23 mouse cellular contexts compared by ENCODE assay signal in genomic region chr9:102979956-102980355, GRCm38 (mm10). TPM values are rescaled to one million over a fixed set of nuclear protein-coding genes. Genes with fewer than 3 reads are reported as not detected.
DNase-seq lines count a peak whose midpoint lies in the region; ATAC-seq lines count a peak whose summit lies in the region.
"Had no signal": no experiment of that assay in that cellular context is flagged by ENCODE, and none has a peak within 500 bp of the region (broad histone marks: within the 10 kb centered on the region; RNA-seq: fewer than 3 reads in every experiment).

No protein-coding gene starts in this region.

- H3K27me3 ChIP-seq in kidney, embryonic 14.5 days (ENCODE audit: control insufficient read depth, insufficient read depth, low read length), result no peaks in the 10 kb centered on the region
- no peaks in the 10 kb centered on the region for H3K27me3 ChIP-seq in liver, embryonic 11.5 days (replicated peaks; ENCODE audit: control insufficient read depth, insufficient read depth, low read length)
- no peaks in the 10 kb centered on the region for H3K27me3 ChIP-seq in midbrain, embryonic 16.5 days (ENCODE audit: control insufficient read depth, insufficient read depth, low read depth, low read length)
- H3K27me3 ChIP-seq: forebrain, embryonic 15.5 days; hindbrain, embryonic 15.5 days; neural tube, embryonic 12.5 days; Patski had no signal

- H3K27ac ChIP-seq in kidney, embryonic 14.5 days (ENCODE audit: low read depth, low read length), result no peak overlapping the region
- H3K27ac ChIP-seq in liver, embryonic 11.5 days (ENCODE audit: low read depth, low read length), result no peak overlapping the region
- no peak overlapping the region for H3K27ac ChIP-seq in midbrain, embryonic 16.5 days (ENCODE audit: low read length)
- H3K27ac ChIP-seq: forebrain, embryonic 15.5 days; hindbrain, embryonic 15.5 days; limb, embryonic 12.5 days; neural tube, embryonic 12.5 days had no signal

- no peak overlapping the region for H3K9ac ChIP-seq in kidney, embryonic 14.5 days (ENCODE audit: low read depth, low read length)
- H3K9ac ChIP-seq in liver, embryonic 11.5 days (ENCODE audit: low read depth, low read length), result no peak overlapping the region
- H3K9ac ChIP-seq in midbrain, embryonic 16.5 days (ENCODE audit: low read depth, low read length), result no peak overlapping the region
- H3K9ac ChIP-seq: forebrain, embryonic 15.5 days; heart, embryonic 12.5 days; hindbrain, embryonic 15.5 days; limb, embryonic 12.5 days; neural tube, embryonic 12.5 days had no signal

- no peak for ATAC-seq in kidney, embryonic 14.5 days (ENCODE audit: low FRiP score, low TSS enrichment)
- ATAC-seq in liver, embryonic 11.5 days (replicated peaks; ENCODE audit: low FRiP score), result peak; percentile 53; the same call in 1 of the 2 replicates
- ATAC-seq in midbrain, embryonic 16.5 days, result no peak
- ATAC-seq: activated CD4-positive, CD25-positive, alpha-beta regulatory T cell, adult 4 months; CD4-positive, CD25-positive, alpha-beta regulatory T cell, adult 4 months; forebrain, embryonic 15.5 days; lung, postnatal 0 days; Patski had no signal

- H3K4me1 ChIP-seq in kidney, embryonic 14.5 days (ENCODE audit: control insufficient read depth, insufficient read depth, low read length), result peaks cover 8% of the 10 kb centered on the region
- H3K4me1 ChIP-seq in liver, embryonic 11.5 days (replicated peaks; ENCODE audit: control insufficient read depth, insufficient read depth, low read length), result peaks cover 2% of the 10 kb centered on the region; the same call in 1 of the 2 replicates
- no peaks in the 10 kb centered on the region for H3K4me1 ChIP-seq in midbrain, embryonic 16.5 days (ENCODE audit: control insufficient read depth, insufficient read depth, low read length)
- H3K4me1 ChIP-seq: forebrain, embryonic 15.5 days; neural tube, embryonic 12.5 days had no signal

- no peaks in the 10 kb centered on the region for H3K9me3 ChIP-seq in kidney, embryonic 14.5 days (ENCODE audit: control insufficient read depth, low read length)
- H3K9me3 ChIP-seq in liver, embryonic 11.5 days (ENCODE audit: control insufficient read depth, low read length), result no peaks in the 10 kb centered on the region
- H3K9me3 ChIP-seq in midbrain, embryonic 16.5 days (replicated peaks; ENCODE audit: control insufficient read depth, low read length, poor library complexity, severe bottlenecking), result no peaks in the 10 kb centered on the region
- H3K9me3 ChIP-seq: forebrain, embryonic 15.5 days; heart, embryonic 12.5 days; hindbrain, embryonic 15.5 days; limb, embryonic 12.5 days; neural tube, embryonic 12.5 days had no signal

- DNase-seq in kidney, adult 18-20 months, result peak; percentile 44
- DNase-seq in kidney, postnatal 14 days, result peak; percentile 30
- peak; percentile 38 for DNase-seq in liver, embryonic 11.5 days (ENCODE audit: low spot score)
- DNase-seq in yolk sac, embryonic 10.5 days (ENCODE audit: low spot score), result peak; percentile 77
- no peak for DNase-seq in lung, adult 18-20 months
- no peak for DNase-seq in gastrocnemius, postnatal 36 days
- DNase-seq: adrenal gland, postnatal 25 days; cerebellum, adult 11 months; embryo, embryonic 11 days; thymus, postnatal 36 days had no signal

- H3K36me3 ChIP-seq in kidney, embryonic 14.5 days (ENCODE audit: control insufficient read depth, insufficient read depth, low read length), result no peaks in the 10 kb centered on the region
- no peaks in the 10 kb centered on the region for H3K36me3 ChIP-seq in liver, embryonic 11.5 days (ENCODE audit: control insufficient read depth, insufficient read depth, low read length)
- no peaks in the 10 kb centered on the region for H3K36me3 ChIP-seq in midbrain, embryonic 16.5 days (ENCODE audit: control insufficient read depth, insufficient read depth, low read length)
- H3K36me3 ChIP-seq: forebrain, embryonic 15.5 days; heart, embryonic 12.5 days; hindbrain, embryonic 15.5 days; limb, embryonic 12.5 days; neural tube, embryonic 12.5 days had no signal

- no peak overlapping the region for H3K4me3 ChIP-seq in kidney, embryonic 14.5 days (ENCODE audit: low read length)
- H3K4me3 ChIP-seq in liver, embryonic 11.5 days (ENCODE audit: low read depth, low read length), result no peak overlapping the region
- H3K4me3 ChIP-seq in midbrain, embryonic 16.5 days (ENCODE audit: low read depth, low read length), result no peak overlapping the region
- H3K4me3 ChIP-seq: forebrain, embryonic 15.5 days; heart, embryonic 12.5 days; hindbrain, embryonic 15.5 days; limb, embryonic 12.5 days; neural tube, embryonic 12.5 days had no signal

- 66% methylated on average over 10 of the region's 10 CpGs for WGBS in kidney, embryonic 14.5 days
- WGBS in liver, embryonic 11.5 days, result 53% methylated on average over 10 of the region's 10 CpGs
- 64% methylated on average over 10 of the region's 10 CpGs for WGBS in midbrain, embryonic 16.5 days

- intact Hi-C loops in gastrocnemius, postnatal 36 days (cut with DNase I), result no loop called here

- no peak overlapping the region for H3K4me2 ChIP-seq in kidney, embryonic 14.5 days (replicated peaks; ENCODE audit: low read depth, low read length)
- no peak overlapping the region for H3K4me2 ChIP-seq in liver, embryonic 11.5 days
- H3K4me2 ChIP-seq in midbrain, embryonic 16.5 days (ENCODE audit: low read length), result no peak overlapping the region
- H3K4me2 ChIP-seq: forebrain, embryonic 15.5 days; heart, embryonic 12.5 days; hindbrain, embryonic 15.5 days; limb, embryonic 12.5 days; midbrain, embryonic 11.5 days; neural tube, embryonic 12.5 days had no signal

RNA-seq across cellular contexts. Expression of gene Slco2a1, which starts 8.6 kb away (rescaled TPM):
- polyA plus RNA-seq in kidney, embryonic 14.5 days (2014; fragmentation: Nextera tagmentation; extraction: Ambion mirVana), result 1.1 and 4.0 TPM in 2 replicates
- polyA plus RNA-seq in liver, embryonic 11.5 days (2014; fragmentation: Nextera tagmentation; extraction: Ambion mirVana), result 1.7 and 2.4 TPM in 2 replicates
- polyA plus RNA-seq in midbrain, embryonic 16.5 days (2015; fragmentation: Nextera tagmentation; extraction: Ambion mirVana), result 2.6 and 4.3 TPM in 2 replicates
- total RNA-seq in gastrocnemius, postnatal 36 days (2021), result under 1 TPM; 0.54 to 0.64 TPM
- total RNA-seq: monocyte, adult 5-6 weeks had no signal

Comparison
In these comparisons a context has a peak if more than half of its experiments do, and no peak if none do; other contexts are left out.
1. DNase-seq: peak in kidney, adult 18-20 months (single experiment), kidney, postnatal 14 days (single experiment), liver, embryonic 11.5 days (single experiment) and yolk sac, embryonic 10.5 days (single experiment); none in lung, adult 18-20 months (0 of 2) and gastrocnemius, postnatal 36 days (0 of 2).